Mouse (Mus musculus) myocyte (in vitro differentiated cells): Measurements from ENCODE around the gene Npepps.

ENCODE experiments used
- CEBPB ChIP-seq: IDR thresholded peaks from 2 replicates; pipeline ENCODE4 v1.6.1; 2011; ENCODE audit warnings: mild to moderate bottlenecking, moderate library complexity; ENCODE audit not compliant: poor library complexity, insufficient read depth, severe bottlenecking
- E2F4 ChIP-seq: IDR thresholded peaks from one replicate; pipeline ENCODE4 v1.6.1; 2011; ENCODE audit warnings: mild to moderate bottlenecking, control low read depth, moderate library complexity; ENCODE audit not compliant: insufficient read depth
- MAX ChIP-seq: IDR thresholded peaks from one replicate; pipeline ENCODE4 v1.6.1; 2011; ENCODE audit warnings: low read depth, mild to moderate bottlenecking, control low read depth
- MYOD1 ChIP-seq, 3 experiments: IDR thresholded peaks; one replicate each; pipeline ENCODE4 v1.6.1; 2011; ENCODE audit warnings: control low read depth in 2 of 3, low read depth in 2 of 3, mild to moderate bottlenecking in 2 of 3, moderate library complexity in 1 of 3; ENCODE audit not compliant: insufficient read length in 2 of 3, control insufficient read depth in 1 of 3
- MYOG ChIP-seq, 3 experiments: IDR thresholded peaks; one replicate each; pipeline ENCODE4 v1.6.1; 2011; ENCODE audit warnings: control low read depth in 2 of 3, low read depth in 2 of 3, mild to moderate bottlenecking in 2 of 3; ENCODE audit not compliant: insufficient read length in 2 of 3, control insufficient read depth in 1 of 3, insufficient read depth in 1 of 3
- POLR2A ChIP-seq: IDR thresholded peaks from one replicate; pipeline ENCODE4 v1.6.1; 2011; ENCODE audit warnings: low read depth, mild to moderate bottlenecking, control low read depth, moderate library complexity; ENCODE audit not compliant: insufficient read length
- POLR2AphosphoS2 ChIP-seq: IDR thresholded peaks from one replicate; pipeline ENCODE4 v1.6.1; 2011; ENCODE audit warnings: low read depth, control low read depth; ENCODE audit not compliant: insufficient read length
- REST ChIP-seq: IDR thresholded peaks from one replicate; pipeline ENCODE4 v1.6.1; 2011; ENCODE audit warnings: mild to moderate bottlenecking, control low read depth, moderate library complexity; ENCODE audit not compliant: insufficient read depth, insufficient read length
- SRF ChIP-seq: IDR thresholded peaks from one replicate; pipeline ENCODE4 v1.6.1; 2011; ENCODE audit warnings: low read depth; ENCODE audit not compliant: control insufficient read depth, insufficient read length
- TCF12 ChIP-seq: IDR thresholded peaks from one replicate; pipeline ENCODE4 v1.6.1; 2011; ENCODE audit warnings: mild to moderate bottlenecking, control low read depth; ENCODE audit not compliant: poor library complexity, insufficient read depth, severe bottlenecking
- TCF3 ChIP-seq: IDR thresholded peaks from one replicate; pipeline ENCODE4 v1.6.1; 2011; ENCODE audit warnings: low read depth, control low read depth; ENCODE audit not compliant: insufficient read length
- USF1 ChIP-seq: IDR thresholded peaks from one replicate; pipeline ENCODE4 v1.6.1; 2011; ENCODE audit warnings: low read depth, mild to moderate bottlenecking, control low read depth, moderate library complexity

- TF ChIP-seq POLR2A (no peak), POLR2AphosphoS2 (no peak), E2F4 (no peak), MAX (no peak), SRF (no peak), REST (no peak), TCF12 (no peak), TCF3 (no peak), USF1 (no peak), CEBPB (no peak), MYOD1 (IDR thresholded peaks at IDR 0.05; ENCODE audit: control insufficient read depth in 1 of 3, insufficient read length in 2 of 3, low read depth in 2 of 3) (no peak), MYOG (IDR thresholded peaks at IDR 0.05; ENCODE audit: control insufficient read depth in 1 of 3, insufficient read depth in 1 of 3, insufficient read length in 2 of 3, low read depth in 2 of 3) (no peak)
Measured at GRCm38 (mm10) chr11:97299939-97300338, 19.5 kb upstream of the Npepps start.
